Mouse (Mus musculus) testis, postnatal 14 days (tissue): Measurements from ENCODE around the gene Gzmn.
"Not testable (repeated sequence)": the region's sequence is repeated elsewhere in the genome, so short reads cannot be mapped to it uniquely, and the experiment has no call there.

Source experiments
- DNase-seq: peaks from one replicate; pipeline ENCODE4 v3.0.0; 2021; ENCODE audit warnings: low spot score

Gzmn gene

GRCm38 (mm10) chr14:56174499-56174898 lies at the start of gene Gzmn:
Gene Gzmn, minus strand, starts transcription at chr14:56174599.
- no peak for DNase-seq

- no peak for DNase-seq
These were observed 36.9 kb upstream of the Gzmn start, which contains the start of gene Gzmf for GRCm38 (mm10) chr14:56211317-56211716. Gene Gzmf, minus strand, starts transcription at chr14:56211417.

DNA sequence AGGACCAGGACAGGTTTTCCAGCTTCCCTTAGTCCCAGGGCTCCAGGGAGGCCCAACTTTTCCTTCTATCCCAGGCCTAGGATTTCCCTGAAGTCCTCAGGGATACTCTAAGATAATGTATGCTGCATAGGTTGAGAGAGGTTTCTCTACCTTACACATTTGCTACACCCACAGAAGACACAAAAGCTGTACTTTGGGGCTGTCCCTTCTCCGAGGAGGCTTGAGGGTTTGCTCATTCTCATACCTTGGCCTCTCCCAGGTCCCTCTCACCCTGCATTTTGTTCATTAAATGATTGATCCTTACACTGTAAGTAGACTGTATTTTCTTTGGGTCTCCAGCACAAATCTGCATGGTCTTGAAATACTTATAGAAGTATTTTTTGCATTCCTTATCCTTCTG lies 31.2 kb upstream of the Gzmn start:
- DNase-seq = no peak

GRCm38 (mm10) chr14:56205021-56205420 lies 30.6 kb upstream of the Gzmn start:
- not testable (repeated sequence) for DNase-seq

DNA sequence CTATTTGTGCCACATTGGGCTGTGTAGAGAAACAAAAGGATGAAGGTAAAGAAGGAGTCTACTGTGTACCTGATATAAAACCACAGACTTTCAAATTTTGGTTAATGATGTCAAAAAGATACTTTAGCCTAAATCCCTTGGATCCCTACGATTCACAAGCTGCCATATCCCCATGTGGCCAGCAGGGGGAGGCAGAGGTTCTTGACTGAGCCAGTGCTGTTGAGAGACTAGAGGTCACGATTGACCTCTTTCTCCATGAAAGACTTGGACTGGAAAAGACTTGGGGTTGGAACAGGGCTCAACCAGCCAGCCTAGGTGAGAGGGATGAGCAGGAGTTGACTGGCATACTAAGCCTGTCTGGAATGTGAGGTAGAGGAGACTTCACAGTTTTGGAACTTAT lies 29.6 kb upstream of the Gzmn start:
- peak; percentile 45 for DNase-seq

DNA sequence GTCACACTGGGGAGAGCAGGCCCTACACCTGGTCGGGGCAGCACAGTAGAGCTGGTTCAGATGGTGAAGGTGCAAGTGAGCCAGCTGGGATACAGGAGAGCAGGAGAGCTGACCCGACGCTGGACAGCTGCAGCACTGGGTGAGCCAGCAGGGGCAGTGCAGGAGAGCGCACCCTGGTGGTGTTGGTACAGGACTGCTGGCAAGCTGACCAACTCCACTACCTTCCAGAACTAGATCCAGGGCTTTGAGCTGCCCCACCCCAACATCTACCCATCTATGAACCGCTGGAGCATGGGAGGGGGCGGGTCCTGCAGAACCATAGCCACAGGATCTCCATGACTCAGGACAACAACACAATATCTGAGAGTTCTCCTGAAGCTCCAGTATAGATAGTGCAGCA lies 12.5 kb upstream of the Gzmn start:
- DNase-seq = no peak

DNA sequence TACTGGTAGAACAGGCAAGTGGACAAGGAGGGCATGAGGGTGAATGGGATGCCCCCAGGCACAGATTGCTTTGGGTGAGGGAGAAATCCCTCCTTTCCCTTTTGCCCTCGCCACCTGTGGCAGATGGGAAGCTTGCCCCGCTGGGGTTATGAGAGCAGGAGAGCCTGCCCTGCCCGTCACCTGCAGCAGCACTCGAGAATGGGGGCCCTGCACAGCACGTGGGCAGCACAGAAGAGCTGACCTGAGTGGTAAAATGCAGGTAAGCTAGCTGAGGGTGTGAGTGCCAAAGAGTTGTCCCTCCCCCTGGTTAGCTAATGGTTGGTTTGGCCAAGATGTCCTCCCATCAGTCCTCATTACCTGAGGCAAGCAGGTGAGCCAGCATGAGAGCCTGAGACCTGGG lies 12.1 kb upstream of the Gzmn start:
- DNase-seq = no peak

DNA sequence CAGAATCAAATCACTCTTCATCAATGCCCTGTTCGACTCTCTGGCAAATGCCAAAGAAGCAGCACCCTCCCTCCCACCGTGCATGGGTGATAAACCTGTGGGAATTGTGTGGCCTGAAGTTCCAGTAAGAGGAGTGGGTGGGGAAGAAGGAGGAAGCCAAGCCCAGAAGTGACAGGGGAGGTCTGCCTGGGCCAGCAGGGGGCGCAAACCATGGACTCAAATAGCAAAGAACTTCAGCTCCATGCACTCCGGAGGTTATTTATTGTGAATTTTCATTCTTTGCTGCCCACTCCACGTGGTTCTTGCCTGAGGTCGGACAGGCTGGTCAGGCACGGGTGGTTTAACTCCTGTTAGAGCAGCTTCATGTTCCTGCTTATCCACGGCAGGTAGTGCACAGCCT lies 3.3 kb upstream of the Gzmn start:
- peak; percentile 17 for DNase-seq

DNA sequence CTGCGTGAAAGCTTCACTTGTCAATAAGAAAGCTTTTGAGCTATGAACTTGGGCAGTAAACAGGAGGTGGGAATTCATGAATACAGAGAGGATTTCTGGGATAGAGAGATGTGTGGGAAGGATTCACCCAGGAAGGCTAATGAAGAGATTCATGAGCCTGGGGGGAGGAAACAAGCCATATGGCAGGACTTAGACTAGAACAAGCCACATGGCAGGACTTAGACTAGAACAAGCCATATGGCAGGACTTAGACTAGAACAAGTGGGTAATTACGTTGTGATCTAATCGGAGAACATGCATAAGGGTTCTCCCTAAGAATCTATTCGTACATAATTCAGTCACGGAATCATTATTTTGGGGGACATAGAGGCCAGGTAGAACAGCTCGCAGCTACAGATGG lies 1.0 kb downstream of the Gzmn start:
- no peak for DNase-seq

DNA sequence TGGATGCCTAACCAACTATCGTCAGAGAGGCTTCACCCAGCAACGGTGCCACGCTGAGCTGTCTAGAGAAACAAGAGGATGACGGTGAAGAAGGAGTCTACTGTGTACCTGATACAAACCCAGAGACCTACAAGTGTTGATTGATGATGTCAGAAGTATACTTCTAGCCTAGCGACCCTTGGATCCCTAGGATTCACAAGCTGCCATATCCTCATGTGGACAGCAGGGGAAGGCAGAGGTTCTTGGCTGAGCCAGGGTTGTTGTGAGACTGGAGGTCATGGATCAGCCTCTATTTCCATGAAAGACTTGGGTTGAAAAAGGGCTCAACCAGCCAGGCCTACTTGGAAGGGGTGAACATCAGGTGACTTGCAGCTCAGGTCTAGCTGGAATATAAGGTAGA lies 1.7 kb downstream of the Gzmn start:
- no peak for DNase-seq

GRCm38 (mm10) chr14:56168009-56168408 lies 6.4 kb downstream of the Gzmn start:
- no peak for DNase-seq

DNA sequence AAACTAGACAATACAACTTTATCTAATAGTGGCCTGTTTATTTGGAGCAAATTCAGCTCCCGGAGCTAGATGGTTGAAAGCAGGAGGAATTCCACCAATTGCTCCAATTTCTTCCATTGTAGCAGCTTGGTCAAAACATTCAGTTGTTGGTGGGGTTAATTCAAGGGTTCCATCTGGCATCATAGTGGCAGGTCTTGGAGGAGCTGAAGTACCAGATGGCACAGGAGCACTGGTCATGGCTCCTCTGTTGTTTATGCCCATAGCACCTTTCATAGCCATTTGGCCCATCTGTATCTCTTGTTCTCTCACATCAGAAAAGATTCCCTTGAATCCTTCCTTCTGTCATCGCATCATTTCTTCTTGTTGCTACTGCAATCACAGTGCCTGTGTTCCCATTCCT lies 12.3 kb downstream of the Gzmn start:
- no peak for DNase-seq

DNA sequence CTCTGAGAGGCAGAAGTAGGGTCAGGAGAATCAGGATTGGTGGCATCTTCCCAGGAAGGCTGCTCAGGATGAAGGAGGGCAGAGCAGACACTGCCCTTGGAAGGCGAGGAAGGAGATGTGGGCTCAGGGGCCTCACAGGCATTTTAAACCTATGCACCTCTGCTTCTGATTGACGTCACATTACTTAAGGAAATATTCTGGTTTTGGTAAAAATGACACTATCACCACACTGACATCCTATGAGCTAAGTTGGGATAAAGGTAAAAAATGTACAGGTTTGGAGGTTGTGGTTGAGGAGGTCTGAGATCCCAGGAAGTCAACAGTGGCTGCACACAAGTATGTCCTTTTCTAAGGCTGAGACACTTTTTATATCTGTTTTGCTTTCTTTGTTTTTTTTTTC lies 14.9 kb downstream of the Gzmn start, which contains the start of gene Gzmg:
Gzmg (minus strand) TSS at position 101 of the 400 bp plus-strand sequence.
- not testable (repeated sequence) for DNase-seq

DNA sequence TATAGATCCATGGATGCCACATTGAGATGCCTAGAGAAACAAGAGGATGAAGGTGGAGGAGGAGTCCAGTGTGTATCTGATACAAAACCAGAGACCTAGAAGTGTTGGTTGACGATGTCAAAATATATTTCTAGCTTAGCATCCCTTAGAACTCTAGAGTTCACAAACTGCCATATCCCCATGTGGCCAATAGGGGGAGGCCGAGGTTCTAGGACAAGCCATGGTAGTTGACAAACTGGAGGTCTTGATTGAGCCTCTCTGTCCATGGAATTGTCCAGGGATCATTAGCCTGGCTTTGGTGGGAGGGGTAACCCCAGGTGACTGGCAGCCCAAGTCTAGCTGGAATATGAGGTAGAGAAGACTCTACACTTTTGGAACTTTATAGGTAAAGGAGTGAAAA lies 19.1 kb downstream of the Gzmn start:
- DNase-seq = no peak

- not testable (repeated sequence) for DNase-seq
These were observed 40.7 kb downstream of the Gzmn start for GRCm38 (mm10) chr14:56133675-56134074.

GRCm38 (mm10) chr14:56132508-56132907 lies 41.9 kb downstream of the Gzmn start, which contains the start of gene Gzmd:
Gene Gzmd, minus strand, starts transcription at chr14:56132608.
- DNase-seq = not testable (repeated sequence)

- DNase-seq = no peak
These were observed 46.1 kb downstream of the Gzmn start for GRCm38 (mm10) chr14:56128341-56128740.

GRCm38 (mm10) chr14:56123516-56123915 lies 50.9 kb downstream of the Gzmn start:
- no peak for DNase-seq

DNA sequence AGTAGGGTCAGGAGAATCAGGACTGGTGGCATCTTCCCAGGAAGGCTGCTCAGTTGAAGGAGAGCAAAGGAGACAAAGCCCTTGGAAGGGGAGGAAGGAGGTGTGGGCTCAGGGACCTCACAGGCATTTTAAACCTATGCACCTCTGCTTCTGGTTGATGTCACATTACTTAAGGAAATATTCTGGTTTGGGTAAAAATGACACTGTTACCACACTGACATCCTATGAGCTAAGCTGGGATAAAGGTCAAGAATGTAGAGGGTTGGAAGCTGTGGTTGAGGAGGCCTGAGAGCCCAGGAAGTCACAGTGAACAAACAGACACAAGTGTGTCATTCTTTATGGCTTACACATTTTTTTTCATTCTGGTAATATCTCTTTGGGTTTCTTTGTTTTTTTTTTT lies 53.9 kb downstream of the Gzmn start, which contains the start of gene Gzme:
Gzme (minus strand) TSS at position 101 of the 400 bp plus-strand sequence.
- no peak for DNase-seq
